Mouse (Mus musculus) heart, postnatal 25 days (tissue): ENCODE results near the gene Pip5k1b. TPM values are rescaled to one million over a fixed set of nuclear protein-coding genes. Genes with fewer than 3 reads are reported as not detected.
A peak's percentile ranks its signal among the peaks of the same experiment; 100 is the strongest.

ENCODE experiments used
- DNase-seq: peaks from one replicate; pipeline ENCODE4 v3.0.0; 2022; ENCODE audit warnings: low spot score
- intact Hi-C: fragments of 180-260 bp; cut with DNase I; formaldehyde crosslinking; loops from one replicate; pipeline ENCODE4 v1.15.1; 2025
- total RNA-seq, 2 experiments: library from RNA; stranded (reverse); gene quantifications; 2 replicates each; pipeline ENCODE4 v1.2.3; 2021

Gene Pip5k1b
- total RNA-seq, 2 experiments from 2014 or later, result 26.9 to 28.3 TPM

GRCm38 (mm10) chr19:24279706-24280600 lies 275.7 kb downstream of the Pip5k1b start:
- intact Hi-C loops, result loop anchor here (5.0 to 10.0 kb wide), 3 partner anchors 253 to 593 kb away; partner anchors contain the start of genes Pgm5 and Ptar1
- DNase-seq, result peak; percentile 69

- intact Hi-C loops, result loop anchor here (5.0 kb wide), 1 partner anchor 252 kb away; no protein-coding TSS in a partner anchor
- DNase-seq, result no peak
Observed at GRCm38 (mm10) chr19:24278859-24279258, 276.8 kb downstream of the Pip5k1b start.

GRCm38 (mm10) chr19:24274281-24274680 lies 281.4 kb downstream of the Pip5k1b start:
- intact Hi-C loops, result no loop called here
- DNase-seq, result no peak

GRCm38 (mm10) chr19:24271746-24272426 lies 283.8 kb downstream of the Pip5k1b start:
- DNase-seq, result peak; percentile 55
- intact Hi-C loops, result no loop called here

GRCm38 (mm10) chr19:24271326-24271725 lies 284.3 kb downstream of the Pip5k1b start:
- intact Hi-C loops, result no loop called here
- DNase-seq, result no peak

- DNase-seq, result no peak
- intact Hi-C loops, result loop anchor here (5.0 kb wide), 1 partner anchor 406 kb away; no protein-coding TSS in a partner anchor
Observed at GRCm38 (mm10) chr19:24268531-24268930, 287.1 kb downstream of the Pip5k1b start.

- no peak for DNase-seq
- intact Hi-C loops, result loop anchor here (5.0 kb wide), 1 partner anchor 404 kb away; no protein-coding TSS in a partner anchor
Observed at GRCm38 (mm10) chr19:24266046-24266830, 289.4 kb downstream of the Pip5k1b start.

- DNase-seq, result peak; percentile 38
- intact Hi-C loops, result loop anchor here (1.0 to 5.0 kb wide), 4 partner anchors 40 to 403 kb away; partner anchors contain the start of gene Tjp2
Observed at GRCm38 (mm10) chr19:24264991-24265390, 290.7 kb downstream of the Pip5k1b start.

GRCm38 (mm10) chr19:24262736-24263135 lies 292.9 kb downstream of the Pip5k1b start:
- intact Hi-C loops, result no loop called here
- no peak for DNase-seq

- no peak for DNase-seq
- intact Hi-C loops, result no loop called here
Observed at GRCm38 (mm10) chr19:24259390-24260351, 296.0 kb downstream of the Pip5k1b start.

GRCm38 (mm10) chr19:24258368-24258767 lies 297.3 kb downstream of the Pip5k1b start:
- intact Hi-C loops, result no loop called here
- no peak for DNase-seq

GRCm38 (mm10) chr19:24257962-24258361 lies 297.7 kb downstream of the Pip5k1b start:
- intact Hi-C loops, result no loop called here

GRCm38 (mm10) chr19:24253657-24254260 lies 301.9 kb downstream of the Pip5k1b start:
- no peak for DNase-seq
- intact Hi-C loops, result no loop called here

More at GRCm38 (mm10) chr19:24257962-24258361, 297.7 kb downstream of the Pip5k1b start:
- DNase-seq, result no peak

GRCm38 (mm10) chr19:24251869-24252268 lies 303.8 kb downstream of the Pip5k1b start:
- intact Hi-C loops, result no loop called here
- peak; percentile 24 for DNase-seq
